Mouse (Mus musculus) G1E-ER4 (cell line): ENCODE measurements around the gene Txnrd2. TPM values are rescaled to one million over a fixed set of nuclear protein-coding genes. Genes with fewer than 3 reads are reported as not detected.
A peak's percentile ranks its signal among the peaks of the same experiment; 100 is the strongest.

Experiments used
- GATA1 ChIP-seq: IDR thresholded peaks from one replicate; pipeline ENCODE4 v1.8.0; 2012; ENCODE audit warnings: low read length, inconsistent platforms
- polyA plus RNA-seq: library from polyadenylated mRNA; stranded (reverse); fragments of >175 nt; gene quantifications from 2 replicates; pipeline ENCODE4 v1.2.3, GENCODE M21; 2012

Gene Txnrd2
- polyA plus RNA-seq, 1 experiment: 13.1 TPM

GRCm38 (mm10) chr16:18451486-18452181 is 25.4 kb downstream of the Txnrd2 start:
- TF ChIP-seq GATA1: no peak

GRCm38 (mm10) chr16:18452361-18452862 is 26.2 kb downstream of the Txnrd2 start:
- TF ChIP-seq GATA1: no peak

DNA sequence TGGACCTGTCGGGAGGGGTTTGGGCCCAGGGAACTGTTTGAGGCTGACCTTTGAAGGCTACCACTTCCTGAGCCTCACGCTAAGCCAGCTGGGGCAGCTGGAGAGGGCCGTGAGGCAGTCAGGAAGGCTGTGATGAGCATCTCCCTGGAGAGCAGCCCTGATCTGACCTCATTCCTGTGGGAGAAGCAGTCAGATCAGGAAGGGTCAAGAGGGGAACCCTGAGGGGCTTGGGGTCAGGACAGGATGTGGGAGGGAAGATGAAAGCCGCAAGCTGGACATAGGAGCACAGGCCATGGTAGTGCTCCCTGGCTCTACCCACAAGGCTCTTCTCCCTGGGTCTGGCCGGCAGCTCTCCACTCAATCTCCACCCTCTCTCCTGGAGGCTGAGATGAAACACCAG is 27.7 kb downstream of the Txnrd2 start:
- TF ChIP-seq GATA1: no peak

DNA sequence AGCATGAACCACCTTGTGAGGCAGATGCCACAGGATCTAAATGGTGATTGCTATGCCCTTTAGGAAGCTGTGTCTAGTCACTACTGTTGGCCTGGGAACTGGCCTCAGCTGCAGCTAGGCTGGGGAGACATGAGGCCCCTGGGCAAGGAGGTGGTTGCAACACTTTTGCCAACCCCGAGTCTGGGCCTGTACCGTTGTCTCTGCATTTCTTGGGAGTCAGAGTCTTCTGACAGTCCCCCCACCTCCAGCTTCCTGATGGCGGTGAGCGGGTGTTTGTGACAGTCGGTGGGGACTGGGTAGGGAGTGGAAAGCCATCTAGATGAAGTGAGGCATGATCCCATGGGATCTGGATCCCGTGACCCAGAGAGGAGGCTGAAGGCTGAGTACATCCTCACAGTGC is 29.2 kb downstream of the Txnrd2 start:
- no peak for TF ChIP-seq GATA1

- no peak for TF ChIP-seq GATA1
These were observed 32.5 kb downstream of the Txnrd2 start for GRCm38 (mm10) chr16:18458661-18459060.

GRCm38 (mm10) chr16:18459335-18459954 is 33.3 kb downstream of the Txnrd2 start:
- TF ChIP-seq GATA1: no peak

- TF ChIP-seq GATA1: peak; percentile 92
These were observed 33.8 kb downstream of the Txnrd2 start for GRCm38 (mm10) chr16:18459955-18460370.

DNA sequence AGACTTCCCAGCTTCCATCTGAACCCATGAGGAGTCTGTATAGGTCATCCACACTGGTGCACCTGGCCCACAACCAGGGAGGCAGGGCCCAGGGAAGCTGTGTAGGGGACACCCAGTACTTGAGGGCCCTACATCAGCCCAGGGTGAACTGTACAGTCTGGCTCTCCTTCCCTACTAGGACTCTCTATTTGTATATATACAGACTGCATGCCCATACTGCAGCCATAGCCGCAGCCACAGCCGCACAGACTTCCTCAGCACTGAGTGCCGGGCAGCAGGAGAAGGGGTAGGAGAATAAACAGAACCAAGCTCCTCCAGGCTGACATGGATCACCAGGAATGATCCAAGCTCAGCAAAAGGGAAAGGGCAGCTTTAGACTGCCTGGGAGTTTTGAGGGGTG is 34.6 kb downstream of the Txnrd2 start:
- no peak for TF ChIP-seq GATA1

DNA sequence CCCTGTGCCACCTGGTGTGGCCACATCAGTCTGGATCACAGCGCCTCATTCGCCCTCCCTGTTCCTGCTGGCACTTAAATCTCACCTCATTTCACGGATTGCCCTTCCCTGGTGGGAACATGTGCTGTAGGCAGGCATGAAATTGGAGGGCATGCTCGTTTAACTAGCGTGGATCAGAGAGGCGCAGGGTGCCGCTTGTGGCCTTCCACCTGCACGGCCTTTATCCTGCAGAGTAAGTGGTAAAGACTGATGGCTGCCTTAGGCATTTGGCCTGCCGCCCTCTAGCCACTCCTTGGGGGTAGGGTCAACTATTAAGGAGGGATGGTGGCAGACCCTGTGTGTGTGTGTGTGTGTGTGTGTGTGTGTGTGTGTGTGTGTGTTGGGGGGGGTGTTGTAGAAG is 35.8 kb downstream of the Txnrd2 start:
- TF ChIP-seq GATA1: no peak

DNA sequence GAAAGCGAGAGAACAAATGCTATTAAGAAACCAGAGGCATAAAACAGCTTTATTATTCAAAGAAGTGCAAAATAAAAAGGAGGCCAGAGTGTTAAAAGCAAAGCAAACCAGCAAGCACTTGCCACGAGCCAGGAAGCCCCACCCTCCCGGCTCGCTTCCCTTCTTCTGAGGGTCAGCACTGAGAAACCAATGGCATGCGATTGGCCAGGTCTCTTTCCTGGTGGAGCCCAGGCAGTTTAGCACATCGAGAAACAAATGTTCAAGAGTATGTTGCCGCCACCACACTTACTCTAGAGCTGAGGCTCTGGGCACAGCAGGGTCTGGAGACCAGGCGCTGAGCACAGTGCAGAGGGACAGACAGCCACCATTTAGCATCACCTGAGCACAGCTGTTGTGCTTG is 36.4 kb downstream of the Txnrd2 start:
- TF ChIP-seq GATA1: no peak

DNA sequence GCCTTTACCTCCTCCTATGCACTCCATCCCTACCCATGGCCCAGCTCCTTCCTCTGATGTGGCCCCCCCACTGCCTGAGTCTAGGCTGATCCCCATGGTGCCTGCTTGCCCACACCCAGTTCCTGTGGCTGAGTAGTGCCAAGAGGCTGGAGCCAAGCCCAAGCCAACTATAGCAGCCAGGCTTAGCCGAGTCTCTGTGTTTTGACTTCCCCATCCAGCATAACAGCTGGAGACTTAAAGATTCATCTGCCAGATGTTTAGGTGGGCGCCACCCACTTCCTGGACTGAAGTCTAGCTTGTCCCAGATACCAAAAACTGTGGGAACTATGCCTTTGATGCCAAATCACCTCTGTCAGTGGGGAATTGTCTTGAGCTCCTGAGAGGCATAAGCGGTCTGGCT is 38.1 kb downstream of the Txnrd2 start:
- no peak for TF ChIP-seq GATA1

- no peak for TF ChIP-seq GATA1
These were observed 44.6 kb downstream of the Txnrd2 start for GRCm38 (mm10) chr16:18470829-18471228.

GRCm38 (mm10) chr16:18471381-18471955 is 45.3 kb downstream of the Txnrd2 start:
- no peak for TF ChIP-seq GATA1

DNA sequence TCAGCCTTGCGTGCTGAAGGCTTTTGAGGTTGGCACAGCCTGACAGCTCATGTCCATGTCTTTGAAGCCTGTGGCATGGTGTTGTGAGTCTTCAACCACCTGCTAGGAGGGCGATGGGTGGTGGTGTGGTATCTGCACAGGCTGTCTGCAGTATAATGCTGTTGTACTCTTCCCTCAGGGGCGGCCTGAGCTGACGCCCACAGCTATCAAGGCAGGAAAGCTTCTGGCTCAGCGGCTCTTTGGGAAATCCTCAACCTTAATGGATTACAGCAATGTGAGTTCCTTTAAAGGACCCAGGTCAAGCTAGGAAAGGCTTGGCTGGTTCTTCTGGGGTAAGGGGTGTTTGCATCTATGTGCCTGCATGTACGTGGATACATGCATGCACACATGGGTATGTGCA is 45.8 kb downstream of the Txnrd2 start:
- no peak for TF ChIP-seq GATA1

DNA sequence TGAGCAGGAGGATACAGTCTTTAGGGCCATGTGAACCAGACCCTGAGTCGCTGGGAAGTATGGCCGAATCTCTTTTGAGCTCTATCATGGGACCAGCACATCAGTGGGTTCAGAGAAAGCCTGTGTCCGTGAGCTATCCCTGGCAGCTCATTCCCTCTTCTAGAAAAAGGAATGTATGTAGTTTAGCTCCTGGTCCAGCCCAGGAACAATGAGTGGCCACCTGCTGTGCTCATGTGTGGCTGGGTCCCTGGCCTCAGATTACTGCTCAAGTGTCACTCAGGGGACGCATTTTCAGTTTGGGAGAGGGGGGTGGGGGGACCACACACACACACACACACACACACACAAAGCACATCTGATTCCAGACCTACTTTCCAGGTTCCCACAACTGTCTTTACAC is 46.2 kb downstream of the Txnrd2 start:
- TF ChIP-seq GATA1: no peak

DNA sequence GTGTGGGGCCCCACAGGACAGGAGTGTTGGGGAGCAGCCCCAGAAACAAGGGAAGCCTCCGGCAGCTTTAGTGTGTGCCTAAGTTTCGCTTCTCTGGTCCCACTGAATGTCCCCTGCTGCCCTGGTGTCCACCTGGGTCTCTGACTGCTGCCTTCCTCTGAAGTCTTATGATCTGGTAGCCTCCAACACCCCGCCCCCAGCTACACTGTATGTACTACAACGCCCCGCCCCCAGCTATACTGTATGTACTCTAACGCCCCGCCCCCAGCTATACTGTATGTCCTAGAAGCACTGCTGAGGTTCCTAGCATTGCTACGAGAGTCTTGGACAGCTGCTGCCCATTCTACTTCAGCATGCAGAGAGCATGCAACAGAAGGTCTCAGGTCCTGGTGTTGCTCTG is 46.8 kb downstream of the Txnrd2 start:
- no peak for TF ChIP-seq GATA1

DNA sequence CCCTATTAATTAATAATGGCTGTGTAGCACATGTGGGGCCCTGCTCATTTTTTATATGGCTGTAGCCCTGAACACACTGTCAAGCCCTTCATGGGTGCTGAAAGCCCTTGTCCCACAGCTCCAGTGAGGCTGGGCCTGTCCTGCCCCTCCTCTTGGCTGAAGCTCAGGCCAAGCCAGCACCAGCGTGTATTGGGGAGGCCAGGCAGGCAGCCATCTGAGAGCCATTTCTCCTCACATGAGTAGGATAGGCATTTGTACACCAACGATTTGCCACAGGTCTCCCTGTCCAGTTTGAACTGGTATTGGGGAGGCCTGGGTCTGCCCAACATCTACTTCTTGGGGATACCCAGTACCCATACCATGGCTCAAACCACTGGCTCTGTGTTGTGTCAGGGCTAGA is 47.8 kb downstream of the Txnrd2 start:
- TF ChIP-seq GATA1: no peak

- no peak for TF ChIP-seq GATA1
These were observed 51.8 kb downstream of the Txnrd2 start for GRCm38 (mm10) chr16:18477996-18478395.
